Comparison of ENCODE assay signal across 8 mouse cellular contexts in genomic region chr11:77196181-77197143, GRCm38 (mm10). TPM values are rescaled to one million over a fixed set of nuclear protein-coding genes. Genes with fewer than 3 reads are reported as not detected.
DNase-seq lines count a peak whose midpoint lies in the region; ATAC-seq and TF ChIP-seq lines count a peak whose summit lies in the region.

No protein-coding gene starts in this region.

- no peak overlapping the region for H3K4me2 ChIP-seq in midbrain, embryonic 16.5 days (ENCODE audit: low read length)
- no peak overlapping the region for H3K4me2 ChIP-seq in midbrain, embryonic 14.5 days (ENCODE audit: low read length)

- WGBS in kidney, adult 2 months = 16% methylated on average over 4 of the region's 4 CpGs
- 38% methylated on average over 4 of the region's 4 CpGs for WGBS in hindbrain, embryonic 10.5 days
- 46% methylated on average over 4 of the region's 4 CpGs for WGBS in midbrain, embryonic 16.5 days
- 40% methylated on average over 4 of the region's 4 CpGs for WGBS in midbrain, embryonic 14.5 days

- H3K9me3 ChIP-seq in hindbrain, embryonic 10.5 days = no peaks in the 10 kb centered on the region
- H3K9me3 ChIP-seq in midbrain, embryonic 16.5 days (replicated peaks; ENCODE audit: control insufficient read depth, low read length, poor library complexity, severe bottlenecking) = no peaks in the 10 kb centered on the region
- no peaks in the 10 kb centered on the region for H3K9me3 ChIP-seq in midbrain, embryonic 14.5 days (ENCODE audit: control insufficient read depth, low read length)

- H3K27ac ChIP-seq in kidney, adult 2 months (ENCODE audit: insufficient read depth, low read depth, low read length) = peak overlapping the region; percentile 97
- no peak overlapping the region for H3K27ac ChIP-seq in hindbrain, embryonic 10.5 days
- H3K27ac ChIP-seq in midbrain, embryonic 16.5 days (ENCODE audit: low read length) = no peak overlapping the region
- H3K27ac ChIP-seq in midbrain, embryonic 14.5 days (replicated peaks; ENCODE audit: low read depth, low read length) = no peak overlapping the region

- no peak overlapping the region for H3K4me3 ChIP-seq in kidney, adult 2 months (ENCODE audit: insufficient read depth, low read depth, low read length)
- no peak overlapping the region for H3K4me3 ChIP-seq in hindbrain, embryonic 10.5 days
- no peak overlapping the region for H3K4me3 ChIP-seq in midbrain, embryonic 16.5 days (ENCODE audit: low read depth, low read length)
- no peak overlapping the region for H3K4me3 ChIP-seq in midbrain, embryonic 14.5 days (replicated peaks; ENCODE audit: low read depth, low read length)

- no peak for TF ChIP-seq POLR2A in kidney, adult 2 months (IDR thresholded peaks at IDR 0.05; ENCODE audit: low read depth, low read length)

- DNase-seq in urinary bladder, postnatal 14 days (ENCODE audit: low spot score) = peak; percentile 9
- no peak for DNase-seq in urinary bladder, adult 2 months (ENCODE audit: low spot score)
- DNase-seq in kidney, adult 2 months = peak; percentile 83
- DNase-seq in lung, postnatal 10 days = peak; percentile 45
- DNase-seq in hindbrain, embryonic 10.5 days (ENCODE audit: low spot score) = no peak
- DNase-seq in gastrocnemius, postnatal 10 days = no peak
- no peak for DNase-seq in midbrain, embryonic 14.5 days

- peaks cover 27% of the 10 kb centered on the region for H3K4me1 ChIP-seq in kidney, adult 2 months (ENCODE audit: control insufficient read depth, insufficient read depth, low read length)
- peaks cover 21% of the 10 kb centered on the region for H3K4me1 ChIP-seq in hindbrain, embryonic 10.5 days (replicated peaks)
- peaks cover 3% of the 10 kb centered on the region; the same call in 1 of the 2 replicates for H3K4me1 ChIP-seq in midbrain, embryonic 16.5 days (ENCODE audit: control insufficient read depth, insufficient read depth, low read length)
- H3K4me1 ChIP-seq in midbrain, embryonic 14.5 days (ENCODE audit: control insufficient read depth, insufficient read depth, low read length) = peaks cover 9% of the 10 kb centered on the region; the same call in 1 of the 2 replicates

- H3K9ac ChIP-seq in midbrain, embryonic 16.5 days (ENCODE audit: low read depth, low read length) = no peak overlapping the region
- H3K9ac ChIP-seq in midbrain, embryonic 14.5 days (replicated peaks; ENCODE audit: low read length) = no peak overlapping the region

- ATAC-seq in midbrain, embryonic 16.5 days = no peak
- no peak for ATAC-seq in midbrain, embryonic 14.5 days (ENCODE audit: low FRiP score, low TSS enrichment)

- no peak for TF ChIP-seq CTCF in kidney, adult 2 months (conservative IDR thresholded peaks at IDR 0.05; ENCODE audit: insufficient read depth, insufficient read length, low read depth, low read length)

- H3K36me3 ChIP-seq in kidney, adult 2 months (ENCODE audit: control insufficient read depth, insufficient read depth, low read length) = no peaks in the 10 kb centered on the region
- H3K36me3 ChIP-seq in hindbrain, embryonic 10.5 days = no peaks in the 10 kb centered on the region
- H3K36me3 ChIP-seq in midbrain, embryonic 16.5 days (ENCODE audit: control insufficient read depth, insufficient read depth, low read length) = no peaks in the 10 kb centered on the region
- no peaks in the 10 kb centered on the region for H3K36me3 ChIP-seq in midbrain, embryonic 14.5 days (ENCODE audit: control insufficient read depth, insufficient read depth, low read length)

- no peaks in the 10 kb centered on the region for H3K27me3 ChIP-seq in kidney, adult 2 months (replicated peaks; ENCODE audit: control insufficient read depth, insufficient read depth, low read length)
- no peaks in the 10 kb centered on the region for H3K27me3 ChIP-seq in hindbrain, embryonic 10.5 days (ENCODE audit: insufficient read depth, poor library complexity, severe bottlenecking)
- peaks cover 6% of the 10 kb centered on the region; the same call in 1 of the 2 replicates for H3K27me3 ChIP-seq in midbrain, embryonic 16.5 days (ENCODE audit: control insufficient read depth, insufficient read depth, low read depth, low read length)
- H3K27me3 ChIP-seq in midbrain, embryonic 14.5 days (ENCODE audit: control insufficient read depth, insufficient read depth, low read length) = peaks cover 19% of the 10 kb centered on the region

RNA-seq across cellular contexts. Expression of gene Efcab5, which starts 7.7 kb away (rescaled TPM):
- polyA plus RNA-seq in urinary bladder, adult 2 months (2012; rRNA removed) = 0.19 and 0.21 TPM in 2 replicates
- polyA plus RNA-seq in kidney, adult 2 months (2012; rRNA removed) = 0.17 and 0.42 TPM in 2 replicates
- polyA plus RNA-seq in hindbrain, embryonic 10.5 days (2016; fragmentation: Nextera tagmentation; extraction: Ambion mirVana) = 0.22 and 0.27 TPM in 2 replicates
- polyA plus RNA-seq in midbrain, embryonic 16.5 days (2015; fragmentation: Nextera tagmentation; extraction: Ambion mirVana) = 0.82 and 1.5 TPM in 2 replicates
- total RNA-seq in gastrocnemius, postnatal 10 days (2021) = under 1 TPM; 0.28 to 0.75 TPM
- 0.55 and 1.1 TPM in 2 replicates for polyA plus RNA-seq in midbrain, embryonic 14.5 days (2014; fragmentation: Nextera tagmentation; extraction: Ambion mirVana)

RNA-seq across cellular contexts. Expression of gene Ssh2, which starts 19.6 kb away (rescaled TPM):
- 11.7 and 12.2 TPM in 2 replicates for polyA plus RNA-seq in urinary bladder, adult 2 months (2012; rRNA removed)
- 5.4 and 6.1 TPM in 2 replicates for polyA plus RNA-seq in kidney, adult 2 months (2012; rRNA removed)
- 9.0 and 10.1 TPM in 2 replicates for polyA plus RNA-seq in hindbrain, embryonic 10.5 days (2016; fragmentation: Nextera tagmentation; extraction: Ambion mirVana)
- polyA plus RNA-seq in midbrain, embryonic 16.5 days (2015; fragmentation: Nextera tagmentation; extraction: Ambion mirVana) = 20.2 and 21.2 TPM in 2 replicates
- total RNA-seq in gastrocnemius, postnatal 10 days (2021) = 10 to 100 TPM; 37.3 to 37.6 TPM
- polyA plus RNA-seq in midbrain, embryonic 14.5 days (2014; fragmentation: Nextera tagmentation; extraction: Ambion mirVana) = 23.0 and 26.6 TPM in 2 replicates

Comparison
In these comparisons a context has a peak if more than half of its experiments do, and no peak if none do; other contexts are left out.
1. DNase-seq: peak in urinary bladder, postnatal 14 days (single experiment), kidney, adult 2 months (single experiment) and lung, postnatal 10 days (single experiment); none in urinary bladder, adult 2 months (single experiment), hindbrain, embryonic 10.5 days (single experiment), gastrocnemius, postnatal 10 days (single experiment) and midbrain, embryonic 14.5 days (single experiment).